Mouse (Mus musculus): ENCODE data around the gene Prr11.
A peak's percentile ranks its signal among the peaks of the same experiment; 100 is the strongest.
"Not testable (repeated sequence)": the region's sequence is repeated elsewhere in the genome, so short reads cannot be mapped to it uniquely, and the experiment has no call there.

Gene Prr11

DNA sequence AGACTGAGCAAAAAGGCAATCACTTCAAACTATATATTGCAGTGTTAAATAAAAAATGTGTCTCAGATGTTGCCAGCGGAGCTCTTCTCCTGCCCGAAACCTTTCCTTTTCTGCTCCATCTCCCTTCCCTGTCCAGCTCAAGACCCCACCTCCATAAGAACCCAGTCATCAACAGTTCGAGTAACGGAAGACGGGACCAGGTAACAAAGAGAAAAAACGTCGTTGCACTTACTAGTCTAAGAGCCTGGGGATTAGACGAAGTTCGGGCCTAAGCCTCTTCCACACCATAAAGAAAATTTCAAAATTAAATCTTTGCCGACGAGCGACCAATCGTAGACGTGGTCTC, at the start of gene Prr11:
Prr11 (minus strand) TSS at position 300 of the 346 bp plus-strand sequence.
- no peak for DNase-seq

DNA sequence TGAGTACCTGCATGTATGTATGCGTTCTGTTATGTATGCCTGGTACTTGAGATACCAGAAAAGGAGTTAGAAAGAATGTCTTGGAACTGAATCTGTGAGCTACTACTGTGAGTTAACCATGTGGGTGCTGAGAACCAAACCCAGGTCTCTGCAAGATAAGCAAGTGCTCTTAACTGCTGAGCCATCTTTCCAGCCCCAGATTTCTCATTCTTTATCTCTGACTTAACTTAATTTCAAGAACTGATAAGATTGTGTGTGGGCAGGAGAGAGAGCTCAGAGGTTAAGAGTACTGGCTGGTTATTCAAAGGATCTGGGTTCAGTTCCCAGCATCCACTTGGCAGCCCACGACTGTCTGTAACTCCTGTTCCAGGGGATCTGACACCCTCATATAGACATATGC, 49.5 kb upstream of the Prr11 start:
- no peak for DNase-seq

DNA sequence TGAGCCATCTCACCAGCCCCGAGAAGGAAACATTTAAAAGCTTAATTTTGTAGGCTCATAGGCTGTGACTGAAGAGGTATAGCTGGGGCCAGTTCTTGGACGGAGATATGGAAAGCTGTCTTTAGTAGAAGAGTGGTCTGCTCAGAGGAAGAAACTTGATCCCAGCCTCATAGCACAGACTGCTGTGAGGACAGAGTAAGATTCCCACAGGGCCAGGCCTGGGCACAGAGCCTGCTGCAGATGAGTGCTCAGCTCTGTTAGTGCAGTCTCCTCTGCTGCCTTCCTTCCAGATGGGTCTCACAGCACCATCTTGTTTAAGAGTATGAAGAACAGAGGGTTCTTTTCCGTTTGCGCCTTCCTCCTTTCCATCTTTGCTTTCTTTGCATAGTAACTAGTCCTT, 27.7 kb upstream of the Prr11 start:
- no peak for DNase-seq

GRCm38 (mm10) chr11:87126824-87127816, 18.6 kb upstream of the Prr11 start, which contains the start of gene Trim37:
Gene Trim37, plus strand, starts transcription at chr11:87127077.
- DNase-seq: peak; percentile 83

GRCm38 (mm10) chr11:87126281-87126823, 17.8 kb upstream of the Prr11 start:
- no peak for DNase-seq

GRCm38 (mm10) chr11:87125562-87125961, 17.1 kb upstream of the Prr11 start:
- DNase-seq: no peak

- DNase-seq: no peak
Observed at GRCm38 (mm10) chr11:87121864-87122263, 13.4 kb upstream of the Prr11 start.

DNA sequence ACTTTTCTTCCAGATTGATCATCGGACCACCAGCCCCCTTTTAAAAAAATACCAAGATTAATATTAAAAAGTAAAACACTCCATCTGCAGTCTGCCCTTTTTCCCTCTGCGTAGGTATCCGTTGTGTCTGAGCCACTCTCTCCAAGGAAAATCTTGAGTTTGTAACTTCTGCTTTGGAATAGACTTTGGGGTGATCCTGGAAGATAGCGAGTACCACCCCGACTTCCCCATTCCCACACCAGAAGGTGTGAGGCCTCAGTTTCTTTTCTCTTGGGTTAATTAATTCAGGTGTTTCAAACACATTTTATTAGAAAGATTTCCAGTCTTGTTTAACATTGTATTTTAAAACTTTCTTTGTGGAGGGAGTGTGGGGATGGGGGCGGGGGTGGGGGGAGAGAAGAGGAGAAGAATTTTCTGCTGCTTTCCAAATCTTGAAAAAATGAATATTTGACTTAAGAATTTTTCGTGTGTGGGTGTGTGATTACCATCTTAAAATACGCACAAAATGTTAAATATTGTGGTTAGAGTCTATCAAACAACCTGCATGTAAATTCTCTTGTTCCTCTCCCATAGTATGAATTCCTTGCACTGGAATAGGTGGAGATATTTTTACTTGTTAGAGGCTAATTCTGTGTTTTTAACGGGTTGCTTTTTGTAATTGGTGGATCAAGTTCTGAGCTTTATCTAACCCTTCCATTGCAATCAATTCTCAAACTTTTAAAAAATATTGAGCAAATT, 1.8 kb upstream of the Prr11 start:
- DNase-seq: no peak

DNA sequence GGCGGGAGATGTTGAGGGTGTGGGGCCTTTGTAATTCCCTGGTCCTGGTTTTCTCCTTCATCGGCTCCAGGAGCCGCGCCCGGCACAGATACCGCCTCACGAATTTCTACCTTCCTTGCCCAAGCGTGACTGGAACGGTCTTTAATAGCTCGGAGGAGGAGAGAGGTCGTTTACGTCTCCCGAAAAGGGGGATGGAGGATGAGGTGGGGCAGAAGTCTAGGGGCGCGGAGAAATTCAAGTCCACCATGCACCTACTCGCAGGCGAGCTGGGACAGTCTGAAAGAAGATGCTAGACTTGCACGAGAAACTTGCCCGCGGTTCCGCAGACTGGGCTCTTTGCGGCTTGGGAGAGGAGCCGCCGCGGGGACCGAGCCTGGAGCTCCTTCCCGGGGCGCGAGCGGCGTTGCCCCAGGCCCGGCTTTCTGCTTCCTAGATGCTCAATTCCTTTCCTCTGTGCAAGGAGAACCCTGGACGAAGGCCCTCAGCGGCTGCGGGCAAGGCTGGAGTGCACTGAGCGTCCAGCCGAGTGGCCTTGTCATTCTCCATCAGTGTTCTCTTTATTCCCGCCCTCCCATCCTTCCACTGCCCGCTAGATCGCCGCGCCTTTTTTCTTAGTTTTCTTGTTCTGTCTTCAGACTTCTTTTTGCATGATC, 1.1 kb upstream of the Prr11 start:
- no peak for DNase-seq

- DNase-seq: peak; percentile 93
Observed at GRCm38 (mm10) chr11:87108755-87109518, 429 bp upstream of the Prr11 start, which contains the start of gene Ska2. Gene Ska2, plus strand, starts transcription at chr11:87109234.

DNA sequence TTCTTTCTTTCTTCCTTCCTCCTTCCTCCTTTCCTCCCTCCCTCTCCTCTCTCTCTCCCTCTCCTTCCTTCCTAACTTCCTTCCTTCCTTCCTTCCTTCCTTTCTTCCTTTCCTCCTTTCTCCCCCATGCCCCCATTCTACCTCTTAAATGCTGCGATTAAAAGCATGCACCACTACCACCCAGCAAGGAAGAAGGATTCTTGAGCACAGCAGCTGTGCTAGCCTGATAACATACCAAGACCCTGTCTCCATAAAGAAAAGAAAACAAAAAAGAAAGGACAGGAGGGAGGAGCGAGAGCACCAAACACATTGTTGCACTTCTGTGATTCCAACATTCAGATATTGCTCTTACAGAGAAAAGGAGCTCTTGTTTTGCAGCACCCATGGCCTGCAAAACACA, 21.4 kb downstream of the Prr11 start:
- no peak for DNase-seq

- peak; percentile 72 for DNase-seq
Observed at GRCm38 (mm10) chr11:87086290-87086984, 22.1 kb downstream of the Prr11 start, which contains the start of gene Smg8. Gene Smg8, minus strand, starts transcription at chr11:87086774.

DNA sequence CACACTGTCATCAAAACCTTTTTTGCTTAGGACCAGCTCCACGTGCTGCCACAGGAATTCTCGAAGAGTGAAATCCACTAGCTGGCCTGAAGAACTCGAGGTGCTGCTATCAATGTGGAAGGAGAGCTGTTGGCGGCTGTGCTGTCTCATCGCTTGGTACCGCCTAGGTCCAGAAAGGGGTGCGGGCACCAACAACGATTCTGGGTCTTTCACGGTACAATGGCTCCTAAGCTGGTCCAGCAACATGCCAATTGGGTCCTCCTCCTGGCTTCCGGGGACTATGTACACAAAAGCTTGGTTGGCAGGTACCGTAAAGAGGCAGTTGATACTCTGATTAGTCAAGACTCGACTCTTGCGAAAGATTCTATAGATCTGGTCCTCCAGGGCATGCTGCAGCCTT, 23.0 kb downstream of the Prr11 start:
- DNase-seq: no peak

DNA sequence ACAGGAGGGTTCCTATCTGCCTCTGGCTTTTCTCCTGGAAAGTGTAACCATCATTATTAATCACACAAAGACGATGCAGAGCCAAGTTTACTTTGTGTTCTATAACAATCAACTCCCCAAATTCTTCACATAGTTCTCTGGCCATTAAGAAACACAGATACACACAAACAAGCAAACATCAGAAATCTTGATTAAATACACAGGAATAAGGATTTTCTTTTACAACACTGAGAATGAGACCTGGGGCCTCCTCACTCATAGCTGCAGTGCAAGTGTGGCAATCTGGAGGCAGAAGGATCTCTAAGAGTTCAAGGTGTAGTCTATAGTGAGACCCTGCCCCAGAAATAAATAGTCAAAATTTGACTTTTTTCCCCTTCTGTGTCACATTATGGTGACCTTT, 24.8 kb downstream of the Prr11 start:
- DNase-seq: no peak

DNA sequence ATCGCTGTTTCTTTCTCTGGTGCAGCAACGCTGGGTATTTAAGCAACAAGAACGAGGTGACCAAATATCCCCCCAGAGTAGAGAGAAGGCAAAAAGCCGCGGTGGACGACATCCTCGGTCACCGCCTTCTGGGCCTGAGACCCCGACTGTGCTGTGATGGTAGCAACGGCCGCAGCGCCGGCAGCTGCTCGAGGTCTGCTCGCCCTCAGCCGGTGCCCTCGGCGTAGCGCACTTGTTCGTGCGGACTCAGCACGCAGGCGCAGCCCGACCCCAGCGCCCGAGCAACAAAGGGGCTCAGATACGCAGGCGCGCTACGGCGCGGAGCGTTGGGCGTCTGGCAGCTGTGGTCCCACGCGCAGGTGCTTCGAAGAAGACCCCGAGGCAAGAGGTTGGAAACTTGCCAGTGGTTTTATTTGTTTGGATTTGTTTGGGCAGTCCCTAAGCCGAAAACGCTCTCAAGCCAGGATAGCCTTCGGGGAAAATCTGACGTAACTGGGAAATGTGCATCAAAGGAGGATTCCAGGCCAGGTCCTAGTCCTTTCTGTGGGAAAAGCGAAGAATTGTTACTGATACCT, 34.6 kb downstream of the Prr11 start, which contains the start of gene Gdpd1:
Gdpd1 (minus strand) TSS at position 197 of the 575 bp plus-strand sequence.
- DNase-seq: peak; percentile 89

GRCm38 (mm10) chr11:87073343-87073865, 35.1 kb downstream of the Prr11 start:
- peak; percentile 77 for DNase-seq

DNA sequence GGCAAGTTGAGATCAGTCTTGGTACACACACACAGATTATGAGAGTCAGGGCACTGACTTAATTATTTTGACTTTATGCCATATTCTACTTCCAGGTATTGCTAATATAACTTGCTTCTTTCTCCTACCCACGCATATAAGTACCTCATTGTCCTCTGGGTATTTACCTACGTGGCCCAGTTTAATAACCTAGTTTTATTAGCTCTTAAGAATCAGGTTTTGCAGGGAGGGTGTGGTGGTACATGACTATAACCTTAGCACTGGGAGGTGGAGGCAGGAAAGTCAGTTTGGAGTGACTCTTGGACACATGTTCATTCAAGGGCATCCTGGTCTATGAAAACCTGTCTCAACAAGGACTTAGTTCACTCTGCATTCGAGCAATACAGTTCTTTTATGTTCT, 46.4 kb downstream of the Prr11 start:
- DNase-seq: no peak

- DNase-seq: no peak
Observed at GRCm38 (mm10) chr11:87060410-87060809, 48.1 kb downstream of the Prr11 start.

DNA sequence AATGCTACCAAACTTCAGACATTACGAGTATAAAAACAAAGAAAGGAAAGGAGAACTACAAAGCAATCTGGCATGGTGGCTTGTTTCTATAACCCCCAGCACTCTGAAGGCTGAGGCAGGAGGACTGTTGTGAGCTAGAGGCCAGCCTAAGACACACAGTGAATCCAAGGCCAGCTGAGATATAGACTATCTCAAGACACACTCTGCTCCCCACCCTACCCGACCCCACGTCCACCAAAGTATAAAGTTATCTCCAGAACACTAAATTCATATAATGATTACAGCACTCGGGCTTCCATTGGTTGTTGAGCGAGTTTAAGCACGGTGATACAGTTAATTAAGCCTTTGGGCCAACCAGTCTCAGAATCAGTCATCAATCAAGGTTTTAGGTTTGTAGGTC, 52.2 kb downstream of the Prr11 start:
- no peak for DNase-seq

DNA sequence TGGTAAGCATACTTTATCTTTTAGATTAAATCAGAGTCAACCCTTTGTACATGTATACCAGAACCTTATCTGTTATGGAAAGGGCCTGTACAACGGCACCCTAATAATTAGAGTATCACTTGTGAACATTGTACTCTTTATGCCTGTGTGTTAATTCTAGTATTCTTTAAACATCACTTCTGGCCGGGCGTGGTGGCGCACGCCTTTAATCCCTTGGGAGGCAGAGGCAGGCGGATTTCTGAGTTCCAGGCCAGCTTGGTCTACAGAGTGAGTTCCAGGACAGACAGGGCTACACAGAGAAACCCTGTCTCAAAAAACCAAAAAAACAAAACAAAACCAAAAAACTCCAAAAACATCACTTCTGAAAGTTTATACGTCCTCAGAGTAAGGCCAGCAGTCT, 59.6 kb downstream of the Prr11 start:
- not testable (repeated sequence) for DNase-seq

DNA sequence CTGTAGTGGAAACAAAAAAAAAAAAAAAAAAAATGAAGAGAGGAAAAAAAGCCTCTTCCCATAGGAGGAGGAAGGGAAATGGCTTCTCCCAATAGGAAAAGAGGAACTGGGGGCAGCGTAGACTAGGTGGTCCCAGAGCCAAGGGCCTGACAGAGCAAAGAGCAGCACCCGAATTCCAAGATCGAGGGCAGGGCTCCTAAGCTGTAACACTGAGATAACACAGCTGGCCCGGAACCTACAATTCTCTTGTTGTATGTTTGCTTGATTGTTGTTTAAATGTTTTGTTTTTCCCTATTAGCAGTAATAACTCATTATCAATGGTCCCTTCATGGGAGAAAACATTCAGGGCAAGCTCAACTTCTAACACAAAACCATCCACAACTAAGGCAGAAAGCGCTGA, 61.5 kb downstream of the Prr11 start:
- DNase-seq: no peak

Data from right cerebral cortex, postnatal 4 days (tissue).